Comparison of ENCODE assay signal across 9 mouse cellular contexts in genomic region chr6:94080933-94081545, GRCm38 (mm10).
A peak's percentile ranks its signal among the peaks of the same experiment; 100 is the strongest.
DNase-seq lines count a peak whose midpoint lies in the region; ATAC-seq and TF ChIP-seq lines count a peak whose summit lies in the region.
"Had no signal": no experiment of that assay in that cellular context is flagged by ENCODE, and none has a peak within 500 bp of the region (broad histone marks: within the 10 kb centered on the region; RNA-seq: fewer than 3 reads in every experiment).

No protein-coding gene starts in this region.

- DNase-seq in 3T3-L1 (ENCODE audit: low read depth, low spot score) = peak; percentile 91
- DNase-seq in c-Kit-positive CD71-positive TER-119-positive erythroid progenitor cells, embryonic 14.5 days (ENCODE audit: low spot score) = peak; percentile 48
- DNase-seq in forebrain, embryonic 14.5 days (ENCODE audit: low spot score) = peak; percentile 88
- peak; percentile 93 for DNase-seq in kidney, postnatal 0 days (ENCODE audit: low spot score)
- peak; percentile 87 for DNase-seq in limb, embryonic 14.5 days (ENCODE audit: low spot score)
- peak; percentile 88 to 89 for DNase-seq in right cerebral cortex, adult 2 months (ENCODE audit: low spot score in 2 of 2)

- no peak overlapping the region for H3K4me3 ChIP-seq in E14TG2a.4 (replicated peaks; ENCODE audit: low read length)
- H3K4me3 ChIP-seq in forebrain, embryonic 14.5 days (ENCODE audit: low read depth, low read length) = no peak overlapping the region
- no peak overlapping the region for H3K4me3 ChIP-seq in kidney, postnatal 0 days (replicated peaks; ENCODE audit: low read depth, low read length)
- H3K4me3 ChIP-seq in limb, embryonic 14.5 days (replicated peaks; ENCODE audit: low read length) = no peak overlapping the region
- H3K4me3 ChIP-seq: hindbrain, embryonic 15.5 days had no signal

- no peak overlapping the region for H3K9ac ChIP-seq in forebrain, embryonic 14.5 days (ENCODE audit: low read length)
- H3K9ac ChIP-seq in kidney, postnatal 0 days (ENCODE audit: low read depth, low read length) = no peak overlapping the region
- H3K9ac ChIP-seq in limb, embryonic 14.5 days (ENCODE audit: low read depth, low read length, severe bottlenecking) = no peak overlapping the region
- H3K9ac ChIP-seq: hindbrain, embryonic 15.5 days had no signal

- H3K9me3 ChIP-seq in E14TG2a.4 (ENCODE audit: low read length) = no peaks in the 10 kb centered on the region
- H3K9me3 ChIP-seq in forebrain, embryonic 14.5 days (replicated peaks; ENCODE audit: control insufficient read depth, low read length) = no peaks in the 10 kb centered on the region
- H3K9me3 ChIP-seq in kidney, postnatal 0 days (replicated peaks; ENCODE audit: low read length) = no peaks in the 10 kb centered on the region
- H3K9me3 ChIP-seq in limb, embryonic 14.5 days (ENCODE audit: control insufficient read depth, low read length) = no peaks in the 10 kb centered on the region
- H3K9me3 ChIP-seq: hindbrain, embryonic 15.5 days had no signal

- no peaks in the 10 kb centered on the region for H3K36me3 ChIP-seq in E14TG2a.4 (ENCODE audit: insufficient read depth, low read length)
- no peaks in the 10 kb centered on the region for H3K36me3 ChIP-seq in forebrain, embryonic 14.5 days (ENCODE audit: control insufficient read depth, insufficient read depth, low read length)
- H3K36me3 ChIP-seq in kidney, postnatal 0 days (ENCODE audit: insufficient read depth, low read length) = no peaks in the 10 kb centered on the region
- H3K36me3 ChIP-seq in limb, embryonic 14.5 days (ENCODE audit: control insufficient read depth, insufficient read depth, low read length) = no peaks in the 10 kb centered on the region
- H3K36me3 ChIP-seq: hindbrain, embryonic 15.5 days had no signal

- WGBS in forebrain, embryonic 14.5 days = 14% methylated on average over 4 of the region's 4 CpGs
- 16% methylated on average over 4 of the region's 4 CpGs for WGBS in kidney, postnatal 0 days
- WGBS in limb, embryonic 14.5 days = 14% methylated on average over 4 of the region's 4 CpGs

- H3K4me2 ChIP-seq in forebrain, embryonic 14.5 days (ENCODE audit: low read length) = no peak overlapping the region
- H3K4me2 ChIP-seq in kidney, postnatal 0 days (ENCODE audit: low read length) = no peak overlapping the region
- no peak overlapping the region for H3K4me2 ChIP-seq in limb, embryonic 14.5 days (replicated peaks; ENCODE audit: low read depth, low read length, severe bottlenecking)
- H3K4me2 ChIP-seq: hindbrain, embryonic 15.5 days had no signal

- TF ChIP-seq POLR2A in limb, embryonic 14.5 days (IDR thresholded peaks at IDR 0.05; ENCODE audit: borderline replicate concordance, extremely low read depth, insufficient read depth, insufficient read length) = no peak

- peaks cover 39% of the 10 kb centered on the region for H3K4me1 ChIP-seq in E14TG2a.4 (replicated peaks; ENCODE audit: low read depth, low read length)
- peaks cover 13% of the 10 kb centered on the region for H3K4me1 ChIP-seq in forebrain, embryonic 14.5 days (ENCODE audit: control insufficient read depth, insufficient read depth, low read length)
- no peaks in the 10 kb centered on the region; the same call in 1 of the 2 replicates for H3K4me1 ChIP-seq in kidney, postnatal 0 days (replicated peaks; ENCODE audit: insufficient read depth, low read length)
- H3K4me1 ChIP-seq in limb, embryonic 14.5 days (ENCODE audit: control insufficient read depth, insufficient read depth, low read length) = peaks cover 25% of the 10 kb centered on the region

- no peak for ATAC-seq in forebrain, embryonic 14.5 days
- no peak for ATAC-seq in kidney, postnatal 0 days (replicated peaks; ENCODE audit: low FRiP score, low read depth)
- no peak for ATAC-seq in limb, embryonic 14.5 days (ENCODE audit: low FRiP score, low read depth)
- no peak for ATAC-seq in granulocyte monocyte progenitor cell, adult 5-6 weeks (replicated peaks; ENCODE audit: poor library complexity, severe bottlenecking)

- TF ChIP-seq CTCF in E14TG2a.4 (conservative IDR thresholded peaks at IDR 0.05; ENCODE audit: low read length) = peak; percentile 84
- peak; percentile 99 for TF ChIP-seq CTCF in kidney, postnatal 0 days (IDR thresholded peaks at IDR 0.05; ENCODE audit: low read depth)

- no peak overlapping the region for H3K27ac ChIP-seq in forebrain, embryonic 14.5 days (ENCODE audit: low read depth, low read length)
- no peak overlapping the region for H3K27ac ChIP-seq in kidney, postnatal 0 days
- no peak overlapping the region for H3K27ac ChIP-seq in limb, embryonic 14.5 days (replicated peaks; ENCODE audit: low read depth, low read length)
- H3K27ac ChIP-seq: hindbrain, embryonic 15.5 days had no signal

- no peaks in the 10 kb centered on the region for H3K27me3 ChIP-seq in E14TG2a.4 (ENCODE audit: insufficient read depth, low read length)
- H3K27me3 ChIP-seq in forebrain, embryonic 14.5 days (replicated peaks; ENCODE audit: control insufficient read depth, insufficient read depth, low read length) = no peaks in the 10 kb centered on the region
- no peaks in the 10 kb centered on the region for H3K27me3 ChIP-seq in kidney, postnatal 0 days (ENCODE audit: insufficient read depth, low read length)
- H3K27me3 ChIP-seq in limb, embryonic 14.5 days (ENCODE audit: control insufficient read depth, insufficient read depth, low read length) = no peaks in the 10 kb centered on the region
- H3K27me3 ChIP-seq: hindbrain, embryonic 15.5 days had no signal
